Comparison of ENCODE assay signal across 24 mouse cellular contexts in genomic region chr8:95149426-95149825, GRCm38 (mm10). TPM values are rescaled to one million over a fixed set of nuclear protein-coding genes. Genes with fewer than 3 reads are reported as not detected.
A peak's percentile ranks its signal among the peaks of the same experiment; 100 is the strongest.
DNase-seq lines count a peak whose midpoint lies in the region; ATAC-seq and TF ChIP-seq lines count a peak whose summit lies in the region.
"Had no signal": no experiment of that assay in that cellular context is flagged by ENCODE, and none has a peak within 500 bp of the region (broad histone marks: within the 10 kb centered on the region; RNA-seq: fewer than 3 reads in every experiment).

No protein-coding gene starts in this region.

- peaks cover 3% of the 10 kb centered on the region for H3K9me3 ChIP-seq in CH12.LX (replicated peaks; ENCODE audit: low read length)
- no peaks in the 10 kb centered on the region for H3K9me3 ChIP-seq in midbrain, embryonic 13.5 days
- H3K9me3 ChIP-seq: embryonic facial prominence, embryonic 10.5 days; forebrain, embryonic 15.5 days; hindbrain, embryonic 13.5 days; limb, embryonic 10.5 days; neural tube, embryonic 15.5 days had no signal

- TF ChIP-seq POLR2A in CH12.LX (IDR thresholded peaks at IDR 0.05; ENCODE audit: low read depth, low read length), result no peak

- peak; percentile 85 for DNase-seq in 416B (ENCODE audit: low read depth)
- peak; percentile 17 for DNase-seq in CH12.LX (ENCODE audit: extremely low read depth)
- DNase-seq in spleen, postnatal 10 days (ENCODE audit: low spot score in 2 of 2), result no peak
- no peak for DNase-seq in adrenal gland, adult (ENCODE audit: inconsistent age in 2 of 2, low spot score in 1 of 2)
- DNase-seq in cerebellum, postnatal 36 days, result no peak
- DNase-seq: adrenal gland, postnatal 14 days; cerebellum, adult 11-12 months; cerebellum, postnatal 25 days; gastrocnemius, postnatal 36 days; kidney, adult 11 months; kidney, postnatal 10 days; liver, postnatal 0 days; right cerebral cortex, adult 18-20 months had no signal

- H3K79me2 ChIP-seq in CH12.LX (replicated peaks; ENCODE audit: control insufficient read depth, extremely low read depth, insufficient read depth, poor library complexity, severe bottlenecking), result no peaks in the 10 kb centered on the region

- H3K27me3 ChIP-seq in CH12.LX (replicated peaks), result no peaks in the 10 kb centered on the region
- 0 out of 2 replicates have a peak, but pooled peaks cover 4% of the 10 kb centered on the region for H3K27me3 ChIP-seq in midbrain, embryonic 13.5 days
- H3K27me3 ChIP-seq: forebrain, embryonic 15.5 days; neural tube, embryonic 15.5 days had no signal

- no peak for TF ChIP-seq RAD21 in CH12.LX (IDR thresholded peaks at IDR 0.05; ENCODE audit: low read depth, low read length)

- no peak overlapping the region for H3K9ac ChIP-seq in CH12.LX (ENCODE audit: insufficient read depth, low read depth)
- no peak overlapping the region for H3K9ac ChIP-seq in midbrain, embryonic 13.5 days (replicated peaks)
- H3K9ac ChIP-seq: forebrain, embryonic 15.5 days; hindbrain, embryonic 13.5 days; liver, postnatal 0 days; neural tube, embryonic 15.5 days had no signal

- TF ChIP-seq EP300 in CH12.LX (IDR thresholded peaks at IDR 0.05; ENCODE audit: low read length), result no peak

- no peak overlapping the region for H3K4me3 ChIP-seq in CH12.LX (replicated peaks in 1 of 3; ENCODE audit: low read depth in 2 of 3, low read length in 2 of 3, poor library complexity in 1 of 3)
- no peak overlapping the region for H3K4me3 ChIP-seq in midbrain, embryonic 13.5 days (replicated peaks)
- H3K4me3 ChIP-seq: embryonic facial prominence, embryonic 10.5 days; forebrain, embryonic 15.5 days; hindbrain, embryonic 13.5 days; limb, embryonic 10.5 days; neural tube, embryonic 15.5 days had no signal

- in situ Hi-C loops in CH12.LX (cut with MboI; ENCODE audit: low pct_ligation_motif_present, low pct_unique_long_range_greater_than_20kb, low sequenced_read_pairs), result no loop called here

- dilution Hi-C loops in CH12.LX (cut with MboI; ENCODE audit: extremely low pct_ligation_motif_present, extremely low pct_unique_long_range_greater_than_20kb, low sequenced_read_pairs), result no loop called here

- no peak overlapping the region for H3K27ac ChIP-seq in CH12.LX (ENCODE audit: insufficient read depth, low read depth)
- H3K27ac ChIP-seq in midbrain, embryonic 13.5 days, result no peak overlapping the region
- H3K27ac ChIP-seq: embryonic facial prominence, embryonic 10.5 days; forebrain, embryonic 15.5 days; hindbrain, embryonic 13.5 days; limb, embryonic 10.5 days; neural tube, embryonic 15.5 days had no signal

- H3K4me2 ChIP-seq in CH12.LX (ENCODE audit: insufficient read depth, low read depth, poor library complexity, severe bottlenecking), result no peak overlapping the region
- H3K4me2 ChIP-seq in midbrain, embryonic 13.5 days (replicated peaks), result no peak overlapping the region
- H3K4me2 ChIP-seq: forebrain, embryonic 15.5 days; hindbrain, embryonic 13.5 days; neural tube, embryonic 15.5 days had no signal

- H3K36me3 ChIP-seq in CH12.LX (replicated peaks in 1 of 2; ENCODE audit: control insufficient read depth in 1 of 2, insufficient read depth in 1 of 2, low read length in 1 of 2), result no peaks in the 10 kb centered on the region
- no peaks in the 10 kb centered on the region for H3K36me3 ChIP-seq in midbrain, embryonic 13.5 days
- H3K36me3 ChIP-seq: embryonic facial prominence, embryonic 10.5 days; forebrain, embryonic 15.5 days; hindbrain, embryonic 13.5 days; limb, embryonic 10.5 days; neural tube, embryonic 15.5 days had no signal

- TF ChIP-seq CTCF in CH12.LX (conservative IDR thresholded peaks at IDR 0.05 in 1 of 2, IDR thresholded peaks at IDR 0.05 in 1 of 2; ENCODE audit: low read depth in 2 of 2, low read length in 2 of 2), result no peak

- WGBS in midbrain, embryonic 13.5 days, result 62% methylated on average over 10 of the region's 10 CpGs

- peak; percentile 85 for ATAC-seq in common myeloid progenitor, adult 5-6 weeks (replicated peaks; ENCODE audit: low read depth, poor library complexity, severe bottlenecking)
- peak; percentile 55 for ATAC-seq in megakaryocyte-erythroid progenitor cell, adult 5-6 weeks (replicated peaks; ENCODE audit: low FRiP score, low TSS enrichment, poor library complexity, severe bottlenecking)
- no peak for ATAC-seq in midbrain, embryonic 13.5 days
- ATAC-seq: CD4-positive, CD25-positive, alpha-beta regulatory T cell, adult 4 months; forebrain, embryonic 15.5 days; liver, postnatal 0 days; lung, postnatal 0 days; midbrain, embryonic 16.5 days had no signal

- peaks cover 0 to 16% of the 10 kb centered on the region in 2 experiments; a peak in 2 of 4 replicates for H3K4me1 ChIP-seq in CH12.LX (ENCODE audit: control insufficient read depth in 1 of 2, insufficient read depth in 2 of 2)
- no peaks in the 10 kb centered on the region for H3K4me1 ChIP-seq in midbrain, embryonic 13.5 days (replicated peaks)
- H3K4me1 ChIP-seq: forebrain, embryonic 15.5 days had no signal

TF ChIP-seq in CH12.LX, 34 proteins besides CTCF, POLR2A, EP300 and RAD21:
- TF ChIP-seq HCFC1 (IDR thresholded peaks at IDR 0.05; ENCODE audit: low read depth, low read length) (no peak), E2F4 (IDR thresholded peaks at IDR 0.05; ENCODE audit: insufficient replicate concordance, low read depth, low read length) (no peak), ZMIZ1 (IDR thresholded peaks at IDR 0.05; ENCODE audit: low read depth, low read length) (no peak), ETS1 (conservative IDR thresholded peaks at IDR 0.05; ENCODE audit: low read depth, low read length) (no peak), TCF12 (IDR thresholded peaks at IDR 0.05; ENCODE audit: low read depth, low read length) (no peak), RCOR1 (conservative IDR thresholded peaks at IDR 0.05; ENCODE audit: low read depth, low read length) (no peak), MAZ (IDR thresholded peaks at IDR 0.05; ENCODE audit: low read depth, low read length) (no peak), NELFE (IDR thresholded peaks at IDR 0.05; ENCODE audit: low read depth, low read length) (no peak), MYC (IDR thresholded peaks at IDR 0.05; ENCODE audit: low read depth, low read length) (no peak), BHLHE40 (IDR thresholded peaks at IDR 0.05; ENCODE audit: low read depth, low read length) (no peak), MXI1 (IDR thresholded peaks at IDR 0.05; ENCODE audit: low read depth, low read length) (no peak), MEF2A (IDR thresholded peaks at IDR 0.05; ENCODE audit: borderline replicate concordance, low read depth, low read length) (no peak), SIN3A (IDR thresholded peaks at IDR 0.05; ENCODE audit: low read length) (no peak), ZC3H11A (IDR thresholded peaks at IDR 0.05; ENCODE audit: low read depth, low read length) (no peak), CHD1 (IDR thresholded peaks at IDR 0.05; ENCODE audit: low read depth, low read length) (no peak), JUND (conservative IDR thresholded peaks at IDR 0.05; ENCODE audit: low read depth, low read length) (no peak), UBTF (IDR thresholded peaks at IDR 0.05; ENCODE audit: low read depth, low read length) (no peak), USF2 (conservative IDR thresholded peaks at IDR 0.05; ENCODE audit: low read depth, low read length) (no peak)

RNA-seq across cellular contexts. Expression of gene Kifc3, which starts 53.2 kb away (rescaled TPM):
- total RNA-seq in CH12.LX (2012; rRNA removed), result 1.5 and 1.7 TPM in 2 replicates
- 0.78 and 1.3 TPM in 2 replicates for total RNA-seq in CH12.LX (2014; rRNA removed)
- polyA plus RNA-seq in CH12.LX (2012; ENCODE audit: insufficient read length, low read depth), result 1.8 and 2.7 TPM in 2 replicates
- 0.73 and 1.4 TPM in 2 replicates for total RNA-seq in common myeloid progenitor, adult 5-6 weeks (2017)
- 0.99 TPM in 1 of 2 replicates, not detected in the other for total RNA-seq in megakaryocyte-erythroid progenitor cell, adult 5-6 weeks (2014; fragmentation: Nextera tagmentation)
- total RNA-seq in megakaryocyte-erythroid progenitor cell, adult 5-6 weeks (2017), result 0.61 and 1.4 TPM in 2 replicates
- 12.6 and 14.3 TPM in 2 replicates for polyA plus RNA-seq in midbrain, embryonic 13.5 days (2015; fragmentation: Nextera tagmentation; extraction: Ambion mirVana)
- polyA plus RNA-seq: CD4-positive, CD25-positive, alpha-beta regulatory T cell, adult 4 months had no signal

Comparison
In these comparisons a context has a peak if more than half of its experiments do, and no peak if none do; other contexts are left out.
1. DNase-seq: peak in 416B (single experiment) and CH12.LX (single experiment); none in spleen, postnatal 10 days (0 of 2), adrenal gland, adult (0 of 2) and cerebellum, postnatal 36 days (0 of 2).